Mouse (Mus musculus) layer of hippocampus, adult 9-10 months (tissue): ENCODE measurements at regions not wholly inside any gene's neighbourhood (a gene's known extent, or its start where the extent isn't known, plus 50 kb on each side); places are given as distances from the start of the nearest gene placed in this dataset.

Experiments used
- DNase-seq: peaks from one replicate; pipeline ENCODE4 v3.0.0; 2022; ENCODE audit warnings: low spot score

GRCm38 (mm10) chr9:52841105-52841504, 161.5 kb upstream of the AI593442 start:
- no peak for DNase-seq

GRCm38 (mm10) chr9:52839996-52840395, 160.4 kb upstream of the AI593442 start:
- DNase-seq: no peak

GRCm38 (mm10) chr9:52836151-52836630, 156.6 kb upstream of the AI593442 start:
- DNase-seq: no peak

DNA sequence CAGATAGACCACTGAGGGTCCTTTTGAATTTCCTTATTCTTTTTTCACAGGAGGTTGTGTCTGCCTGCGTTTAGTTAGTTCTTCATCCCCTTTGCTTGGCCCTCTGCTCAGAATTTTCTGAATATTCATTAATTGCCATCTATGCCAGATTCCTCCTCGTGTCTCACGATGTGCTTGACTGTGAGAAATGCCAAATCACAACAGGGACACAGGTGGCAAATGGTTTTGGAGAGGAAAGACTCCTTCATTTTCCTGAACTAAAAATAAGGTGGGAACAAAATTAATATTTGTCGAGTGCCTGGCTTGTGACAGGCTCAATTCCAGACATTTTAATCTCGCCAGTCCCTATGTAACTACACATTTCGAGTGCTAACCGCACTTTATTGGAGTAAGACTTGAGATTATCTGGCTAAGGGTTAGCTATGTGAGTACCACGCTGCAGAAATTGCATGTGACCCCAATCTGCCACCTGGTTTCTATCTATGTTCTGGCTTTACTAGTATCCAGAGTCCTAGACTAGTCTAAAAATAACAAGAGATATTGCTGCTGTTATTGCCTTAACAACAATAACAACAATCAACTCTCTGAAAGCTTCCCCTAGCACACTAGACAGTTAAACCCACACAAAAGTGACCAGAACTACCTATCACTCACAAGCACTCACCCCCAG, 156.0 kb upstream of the AI593442 start:
- DNase-seq: no peak

GRCm38 (mm10) chr9:52826781-52827180, 147.2 kb upstream of the AI593442 start:
- DNase-seq: no peak

DNA sequence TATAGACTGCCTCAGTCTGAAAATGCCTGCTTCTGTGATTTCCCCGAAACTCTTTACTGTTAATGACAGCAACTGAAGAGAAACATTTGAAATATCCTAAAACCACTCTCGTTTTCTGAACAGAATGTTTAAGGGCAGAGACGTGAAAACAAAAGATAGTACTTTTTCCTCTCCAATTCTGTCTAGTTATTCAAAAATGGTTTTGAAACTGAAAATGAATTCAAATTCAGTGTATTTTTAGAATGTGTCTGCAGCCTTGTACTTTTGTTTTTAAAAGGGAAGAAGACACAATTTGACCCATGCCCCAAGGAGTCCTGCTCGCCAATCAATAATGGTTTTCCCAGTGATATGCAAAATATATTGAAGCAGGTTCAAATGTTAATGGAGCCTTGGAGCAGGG, 136.7 kb upstream of the AI593442 start:
- no peak for DNase-seq

GRCm38 (mm10) chr9:52802969-52803368, 123.4 kb upstream of the AI593442 start:
- no peak for DNase-seq

DNA sequence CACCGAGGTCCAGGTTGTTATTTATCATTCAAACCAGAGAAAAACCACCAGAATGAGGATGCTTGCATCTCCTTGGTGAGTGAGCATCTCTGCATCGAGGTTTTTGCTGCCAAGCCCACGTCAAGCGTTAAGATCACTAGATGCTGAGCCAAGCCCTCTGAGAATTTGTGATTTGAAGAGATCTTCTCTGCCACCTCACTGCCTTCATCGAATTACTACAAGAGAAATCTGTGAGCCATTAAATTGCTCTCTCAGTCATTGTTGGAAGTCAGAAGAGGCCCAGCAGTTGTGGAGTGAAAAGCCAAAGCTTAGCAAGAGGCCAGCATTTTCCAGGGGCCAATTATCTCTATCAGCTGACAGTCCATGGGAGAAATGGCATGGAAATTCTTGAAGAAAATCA, 122.2 kb upstream of the AI593442 start:
- DNase-seq: no peak

DNA sequence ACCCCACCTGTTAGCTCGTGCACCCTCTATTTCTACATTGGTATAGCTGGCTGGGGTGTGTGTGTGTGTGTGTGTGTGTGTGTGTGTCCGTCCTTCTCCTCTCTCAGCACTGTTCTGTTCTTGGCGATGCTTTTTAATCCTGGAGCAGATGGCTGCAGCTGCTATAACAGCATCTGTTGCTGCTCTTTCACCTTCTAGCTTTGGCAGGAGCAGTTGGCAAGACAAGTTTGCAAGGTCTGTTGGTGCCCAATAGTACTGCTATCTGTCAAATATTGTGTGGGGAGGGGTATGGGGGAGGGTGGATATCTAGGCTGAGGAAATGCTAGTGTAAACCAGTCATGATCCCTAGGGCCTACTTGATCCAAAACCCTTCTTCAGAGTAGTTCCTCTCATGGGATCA, 120.9 kb upstream of the AI593442 start:
- no peak for DNase-seq

GRCm38 (mm10) chr9:52792596-52792995, 113.0 kb upstream of the AI593442 start:
- DNase-seq: no peak

DNA sequence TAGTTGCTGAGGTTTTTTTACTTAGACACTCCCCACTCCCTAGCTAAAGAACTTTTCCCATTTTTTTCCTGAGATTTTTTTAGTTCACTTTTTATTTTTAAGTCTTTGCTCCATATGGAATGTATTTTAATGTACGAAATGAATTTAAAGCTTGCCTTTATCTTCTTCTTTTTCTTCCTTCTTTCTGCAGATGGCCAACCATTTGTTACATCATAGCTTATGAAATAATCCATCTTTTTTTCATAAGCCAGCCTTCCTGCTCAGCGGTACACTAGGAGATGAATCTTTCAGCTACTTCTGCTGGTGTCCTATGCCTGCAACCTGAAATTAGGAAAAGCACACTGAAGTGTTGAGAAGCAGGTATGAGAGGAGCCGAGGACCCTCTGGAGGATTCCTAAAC, 102.9 kb upstream of the AI593442 start:
- no peak for DNase-seq

GRCm38 (mm10) chr9:52776542-52776941, 97.0 kb upstream of the AI593442 start:
- no peak for DNase-seq

DNA sequence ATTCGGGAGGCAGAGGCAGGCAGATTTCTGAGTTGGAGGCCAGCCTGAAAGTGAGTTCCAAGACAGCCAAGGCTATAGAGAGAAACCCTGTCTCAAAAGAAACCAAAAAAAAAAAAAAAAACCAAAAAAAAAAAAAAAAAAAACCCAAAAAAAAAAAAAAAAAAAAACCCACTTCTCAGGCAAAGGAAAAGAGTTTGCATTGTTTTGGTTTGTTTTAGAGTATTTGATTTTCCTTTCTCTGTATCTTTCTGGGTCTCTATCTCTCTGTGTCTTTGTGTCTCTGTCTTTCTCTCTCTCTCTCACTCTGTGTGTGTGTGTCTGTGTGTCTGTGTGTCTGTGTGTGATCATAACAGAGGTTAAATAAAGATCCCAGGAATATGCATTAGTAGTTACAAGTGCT, 95.7 kb upstream of the AI593442 start:
- DNase-seq: no peak

- DNase-seq: peak; percentile 29
Measured at GRCm38 (mm10) chr9:52768056-52768455, 88.5 kb upstream of the AI593442 start.

DNA sequence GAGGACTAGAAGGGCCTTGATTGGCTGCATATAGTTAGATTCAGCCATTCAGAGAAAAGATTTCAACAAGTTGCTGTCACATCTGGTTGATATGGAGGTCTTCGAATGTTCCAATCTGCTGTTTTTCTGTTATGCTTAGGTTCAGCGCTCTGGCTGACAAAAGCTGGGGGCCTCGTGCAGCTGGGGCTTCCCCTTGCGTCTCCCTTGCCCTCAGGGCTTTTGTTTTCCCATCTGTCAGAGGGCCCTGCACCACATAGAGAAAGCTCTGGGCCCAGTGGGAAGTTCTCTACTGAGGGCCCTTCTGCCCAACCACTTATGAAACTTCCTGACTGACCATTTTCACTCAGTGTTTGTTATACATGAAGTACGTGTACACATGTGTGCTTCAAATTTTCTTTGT, 86.2 kb upstream of the AI593442 start:
- DNase-seq: no peak

DNA sequence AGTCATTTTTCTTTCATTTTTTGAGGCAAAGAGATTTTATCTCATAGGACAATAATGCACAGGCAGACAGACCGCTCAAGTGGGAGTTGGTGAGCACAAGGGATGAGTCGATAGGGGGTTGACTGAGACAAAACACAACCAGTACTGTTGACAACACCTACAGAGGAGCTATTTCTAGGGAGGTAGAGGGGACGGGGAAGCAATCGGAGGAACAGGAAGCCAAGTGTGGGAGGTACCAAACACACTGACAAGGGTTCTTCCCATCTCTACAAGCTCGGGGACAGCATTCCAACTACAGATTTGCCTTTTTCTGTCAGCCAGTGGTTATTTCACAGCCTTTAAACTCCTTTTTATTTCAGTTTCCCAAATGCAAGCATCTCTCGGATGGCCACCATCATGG, 83.3 kb upstream of the AI593442 start:
- DNase-seq: no peak

DNA sequence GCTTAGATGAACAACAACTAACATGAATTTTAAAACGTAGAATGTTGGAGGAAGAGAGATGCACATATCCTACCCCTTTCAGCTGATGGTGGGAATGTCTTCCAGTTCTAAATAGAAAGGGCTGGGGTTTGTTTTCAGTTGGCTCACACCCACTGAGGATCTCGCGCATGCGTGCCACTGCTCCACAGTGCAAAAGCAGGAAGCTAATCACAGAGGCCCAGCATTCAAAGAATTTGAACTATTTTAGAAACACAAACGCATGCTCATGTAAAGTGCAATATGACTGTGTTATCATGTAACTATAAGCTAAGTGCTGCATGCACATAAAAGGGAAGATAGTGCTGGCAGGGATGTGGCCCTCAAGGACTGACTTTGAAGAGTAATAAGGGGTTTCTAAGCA, 81.7 kb upstream of the AI593442 start:
- DNase-seq: no peak

- no peak for DNase-seq
Measured at GRCm38 (mm10) chr9:52748366-52748765, 68.8 kb upstream of the AI593442 start.

GRCm38 (mm10) chr9:52738560-52739100, 59.0 kb upstream of the AI593442 start:
- DNase-seq: no peak
